Mouse (Mus musculus) heart, postnatal 4 days (tissue): ENCODE data around the gene Dennd1c. TPM values are rescaled to one million over a fixed set of nuclear protein-coding genes. Genes with fewer than 3 reads are reported as not detected.

Source experiments
- DNase-seq: peaks from one replicate; pipeline ENCODE4 v3.0.0; 2021
- total RNA-seq, 2 experiments: library from RNA; stranded (reverse); gene quantifications; 2 replicates each; pipeline ENCODE4 v1.2.3; 2021

The Dennd1c gene
- total RNA-seq: under 1 TPM; 0.69 to 0.70 TPM

- DNase-seq: no peak
Measured at GRCm38 (mm10) chr17:57078336-57078735, at the start of gene Dennd1c. Gene Dennd1c, minus strand, starts transcription at chr17:57078514.

GRCm38 (mm10) chr17:57125853-57126622 is 47.7 kb upstream of the Dennd1c start:
- no peak for DNase-seq

GRCm38 (mm10) chr17:57124792-57125191 is 46.5 kb upstream of the Dennd1c start:
- DNase-seq: no peak

DNA sequence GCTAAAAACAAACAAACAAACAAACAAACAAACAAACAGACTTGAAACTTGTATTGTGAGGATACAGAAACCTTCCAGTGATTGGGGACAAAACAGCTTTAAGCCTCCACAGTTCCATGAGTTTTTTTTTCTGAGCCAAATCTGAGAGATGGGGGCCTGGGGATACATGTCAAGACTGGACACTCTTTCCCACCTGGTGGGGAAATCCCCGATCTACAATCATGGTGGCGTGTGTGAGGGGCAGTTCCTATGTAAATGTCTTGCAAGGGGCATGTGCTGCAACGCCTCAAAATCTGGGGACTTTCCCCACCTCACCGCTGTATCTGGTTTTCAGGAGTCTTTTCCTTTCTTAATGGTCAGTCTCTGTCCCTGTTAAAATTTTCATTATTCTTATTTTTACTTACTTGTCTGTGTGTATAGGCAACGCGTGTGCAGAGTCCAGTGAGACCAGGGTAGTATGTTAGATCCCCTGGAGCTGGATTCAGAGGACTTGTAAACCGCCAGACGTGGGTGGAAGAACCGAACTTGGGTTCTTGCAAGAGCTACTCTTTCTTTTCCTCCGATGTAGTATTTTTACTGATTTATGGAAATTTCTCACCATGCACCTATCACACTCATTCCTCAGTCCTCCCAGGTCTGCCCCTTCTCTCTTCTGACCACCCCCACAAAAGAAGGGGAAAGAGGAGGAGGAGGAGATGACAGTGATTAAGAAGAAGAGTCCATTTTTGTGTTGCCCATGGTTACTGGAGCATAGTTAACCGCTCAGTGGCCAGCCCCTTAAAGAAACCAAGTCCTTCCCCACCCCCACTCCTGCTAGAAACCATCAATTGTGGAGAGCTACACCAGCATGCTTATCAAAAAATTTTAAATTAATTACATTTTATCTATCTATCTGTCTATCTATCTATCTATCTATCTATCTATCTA is 45.1 kb upstream of the Dennd1c start:
- DNase-seq: no peak

GRCm38 (mm10) chr17:57121856-57122255 is 43.5 kb upstream of the Dennd1c start:
- no peak for DNase-seq

DNA sequence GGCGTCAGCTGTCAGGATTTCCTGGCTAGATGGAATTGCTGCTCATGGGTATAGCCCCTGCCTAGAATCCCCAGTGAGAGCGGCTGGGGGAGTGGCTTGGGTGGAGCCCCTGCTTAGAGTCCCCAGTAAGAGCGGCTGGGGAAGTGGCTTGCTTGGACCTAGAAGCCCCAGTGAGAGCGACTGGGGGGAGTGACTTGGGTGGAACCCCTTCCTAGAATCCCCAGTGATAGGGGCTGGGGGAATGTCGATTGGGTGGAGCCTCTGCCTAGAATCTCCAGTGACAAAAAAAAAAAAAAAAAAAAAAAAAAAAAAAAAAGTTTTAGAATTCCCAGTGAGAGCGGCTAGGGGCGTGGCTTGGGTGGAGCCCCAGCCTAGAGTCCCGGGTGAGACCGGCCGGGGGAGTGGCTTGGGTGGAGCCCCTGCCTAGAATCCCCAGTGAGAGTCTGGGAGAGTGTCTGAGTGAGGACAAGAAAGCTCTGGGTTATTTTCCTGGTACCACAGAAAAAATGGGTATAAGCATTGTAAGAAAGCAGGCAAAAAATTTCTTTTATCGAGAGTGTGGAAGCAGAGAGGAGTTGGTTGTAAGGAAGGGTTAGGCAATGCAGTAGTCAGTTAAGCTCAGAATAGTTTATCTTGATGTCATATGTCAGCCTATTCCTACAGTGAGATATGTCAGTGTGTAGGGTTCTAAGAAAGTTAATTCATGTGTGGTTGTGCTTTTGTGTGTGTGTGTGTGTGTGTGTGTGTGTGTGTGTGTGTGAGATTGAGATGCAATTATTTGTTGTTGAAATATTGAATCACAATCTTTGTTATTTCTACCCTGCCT is 40.4 kb upstream of the Dennd1c start:
- peak; percentile 44 for DNase-seq

GRCm38 (mm10) chr17:57116801-57117200 is 38.5 kb upstream of the Dennd1c start:
- no peak for DNase-seq

GRCm38 (mm10) chr17:57112768-57113474 is 34.6 kb upstream of the Dennd1c start:
- no peak for DNase-seq

DNA sequence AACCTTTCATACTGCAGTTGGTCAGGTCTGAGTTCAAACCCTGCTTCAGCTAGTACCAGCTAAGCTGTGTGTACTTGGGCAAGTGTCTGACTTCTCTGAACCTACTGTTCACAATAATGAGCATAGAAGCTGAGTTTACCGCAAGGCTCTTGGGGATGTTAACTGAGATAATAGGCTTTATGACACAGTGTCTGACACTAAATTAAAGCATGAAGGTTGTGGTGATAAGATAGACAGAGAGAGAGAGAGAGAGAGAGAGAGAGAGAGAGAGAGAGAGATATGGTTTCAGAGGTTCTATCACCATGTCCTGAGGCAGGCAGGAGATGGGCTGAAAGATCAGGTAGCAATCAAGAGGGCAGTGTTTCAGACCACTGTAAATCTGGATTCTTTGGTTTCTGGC is 31.7 kb upstream of the Dennd1c start:
- DNase-seq: no peak

GRCm38 (mm10) chr17:57108666-57109171 is 30.4 kb upstream of the Dennd1c start:
- DNase-seq: no peak

GRCm38 (mm10) chr17:57108040-57108665 is 29.8 kb upstream of the Dennd1c start:
- DNase-seq: no peak

GRCm38 (mm10) chr17:57107064-57107463 is 28.8 kb upstream of the Dennd1c start:
- DNase-seq: no peak

DNA sequence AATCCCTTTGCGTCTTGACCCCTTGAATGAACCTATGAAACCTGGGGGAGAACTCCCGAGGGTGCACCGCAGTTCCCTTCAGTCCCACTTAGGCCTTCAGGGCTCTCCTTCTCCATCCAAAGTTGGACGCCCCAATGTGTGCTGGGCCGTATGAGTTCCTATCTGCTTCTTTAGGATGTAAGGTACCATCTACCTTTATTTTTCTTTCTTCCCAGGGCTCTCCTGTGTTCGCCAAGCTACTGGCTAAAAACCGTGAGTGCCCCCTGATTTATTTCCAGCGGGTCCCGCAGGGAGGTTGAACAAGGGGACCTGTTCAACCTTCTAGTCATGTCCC is 27.7 kb upstream of the Dennd1c start:
- no peak for DNase-seq

DNA sequence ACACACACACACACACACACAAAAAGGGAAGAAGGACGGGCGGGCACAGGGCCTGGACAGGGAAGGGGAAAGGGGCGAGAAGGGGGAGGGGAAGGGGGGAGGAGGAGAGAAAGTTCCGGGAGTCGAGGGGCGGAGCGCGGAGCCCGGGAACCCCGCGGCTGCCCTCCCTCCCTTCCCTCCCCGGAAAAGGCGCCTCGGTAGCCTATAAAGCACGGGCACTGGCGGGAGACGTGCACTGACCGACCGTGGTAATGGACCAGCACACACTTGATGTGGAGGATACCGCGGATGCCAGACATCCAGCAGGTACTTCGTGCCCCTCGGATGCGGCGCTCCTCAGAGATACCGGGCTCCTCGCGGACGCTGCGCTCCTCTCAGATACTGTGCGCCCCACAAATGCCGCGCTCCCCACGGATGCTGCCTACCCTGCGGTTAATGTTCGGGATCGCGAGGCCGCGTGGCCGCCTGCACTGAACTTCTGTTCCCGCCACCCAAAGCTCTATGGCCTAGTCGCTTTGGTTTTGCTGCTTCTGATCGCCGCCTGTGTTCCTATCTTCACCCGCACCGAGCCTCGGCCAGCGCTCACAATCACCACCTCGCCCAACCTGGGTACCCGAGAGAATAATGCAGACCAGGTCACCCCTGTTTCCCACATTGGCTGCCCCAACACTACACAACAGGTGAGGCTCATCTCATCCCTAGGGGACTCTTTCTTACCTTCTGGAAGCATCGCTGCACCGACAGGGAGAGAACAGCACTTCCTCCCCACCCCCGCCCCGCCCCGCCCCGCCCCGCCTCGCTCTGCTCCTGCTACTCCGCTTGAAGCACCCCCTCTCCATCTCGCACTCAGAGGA is 27.1 kb upstream of the Dennd1c start, which contains the start of gene Tnfsf9:
TSS of gene Tnfsf9 (plus strand) at position 145 of the 854 bp plus-strand sequence.
- peak; percentile 31 for DNase-seq

DNA sequence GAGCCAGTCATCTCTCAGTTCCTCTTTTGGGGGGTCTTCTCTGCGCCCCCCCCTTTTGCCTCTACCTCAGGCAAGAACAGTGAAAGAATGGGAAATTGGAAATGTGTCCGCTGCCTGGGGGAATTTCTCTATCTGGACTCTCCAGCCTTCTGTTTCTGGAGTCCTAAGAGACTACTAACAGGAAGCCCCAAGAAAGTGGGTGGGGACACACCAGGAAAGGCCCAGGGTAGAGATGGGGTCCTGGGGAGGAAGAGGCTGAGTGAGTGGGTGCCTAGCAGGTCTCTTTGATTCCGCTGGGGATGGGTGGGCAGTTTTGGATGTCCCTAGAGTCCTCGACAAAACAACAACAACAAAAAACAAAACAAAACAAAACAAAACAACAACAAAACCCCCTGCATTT is 26.2 kb upstream of the Dennd1c start:
- DNase-seq: no peak

DNA sequence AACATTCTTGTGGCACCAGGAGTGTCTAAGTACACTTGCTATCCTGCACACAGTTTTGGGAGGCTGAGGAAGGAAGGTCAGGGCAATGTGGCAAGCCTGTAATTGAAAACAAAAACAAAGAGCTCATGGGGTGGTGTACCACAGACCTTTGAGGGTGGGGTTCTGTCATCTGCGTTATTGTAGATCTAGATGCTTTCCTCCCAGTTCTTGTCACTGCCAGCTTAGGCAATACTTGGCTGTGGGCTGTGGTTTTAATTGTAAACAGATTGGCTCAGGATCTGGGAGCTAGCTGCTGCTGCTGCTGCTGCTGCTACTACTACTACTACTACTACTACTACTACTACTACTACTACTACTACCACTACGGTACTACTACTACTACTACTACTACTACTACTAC is 24.0 kb upstream of the Dennd1c start:
- no peak for DNase-seq

DNA sequence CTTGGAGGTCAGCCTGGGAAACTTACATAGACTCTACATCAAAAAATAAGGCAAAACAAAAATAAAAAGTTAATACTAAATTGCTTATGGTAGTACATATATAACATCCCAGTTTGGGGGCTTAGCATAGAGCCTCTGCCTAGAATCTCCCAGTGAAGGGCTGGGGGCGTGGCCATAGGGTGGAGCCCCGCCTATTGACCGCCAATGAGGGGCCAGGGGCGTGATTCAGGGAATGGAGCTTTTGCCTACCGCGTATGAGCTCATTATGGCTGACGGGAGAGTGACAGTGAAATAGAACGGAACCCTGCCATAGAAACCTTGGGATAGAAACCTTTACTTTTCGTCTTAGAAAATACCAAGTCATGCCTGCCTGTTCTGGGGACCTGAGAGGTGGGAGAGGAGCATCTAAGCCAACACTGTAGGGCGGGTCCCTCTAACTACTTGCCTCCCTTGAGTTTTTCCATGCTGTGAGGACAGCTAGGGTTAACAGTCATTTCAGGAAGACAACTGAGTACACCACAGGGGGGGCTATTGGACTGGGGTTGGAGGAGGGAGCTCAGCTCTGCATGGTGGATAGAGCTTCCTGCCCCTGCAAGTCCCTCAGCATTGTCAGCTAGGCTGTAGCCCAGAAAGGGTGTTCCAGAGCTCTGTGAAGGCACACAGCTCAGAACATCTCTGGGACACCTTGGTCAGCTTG is 21.5 kb upstream of the Dennd1c start:
- DNase-seq: peak; percentile 31

DNA sequence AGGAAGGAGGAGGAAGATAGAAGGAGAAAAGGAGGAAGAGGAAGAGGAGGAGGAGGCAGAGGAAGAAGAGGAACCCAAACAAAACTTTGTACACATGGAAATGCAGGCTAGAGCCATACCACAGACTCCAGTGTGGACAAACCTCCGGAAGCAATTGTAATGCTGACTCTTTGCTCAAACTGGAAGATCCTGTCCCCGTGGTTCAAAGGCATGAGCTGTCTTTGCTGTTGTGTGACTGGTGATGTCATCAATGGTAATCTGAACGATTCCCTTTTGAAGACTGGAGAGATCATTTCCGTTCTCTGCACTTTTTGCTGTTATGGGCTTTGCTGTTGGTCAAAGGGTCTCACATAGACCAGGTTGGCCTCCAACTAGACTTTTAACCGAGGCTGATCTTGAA is 20.0 kb upstream of the Dennd1c start:
- no peak for DNase-seq

GRCm38 (mm10) chr17:57096623-57096920 is 18.3 kb upstream of the Dennd1c start:
- peak; percentile 89 for DNase-seq
